Mouse (Mus musculus): Measurements from ENCODE around the gene Olfr56.

DNA sequence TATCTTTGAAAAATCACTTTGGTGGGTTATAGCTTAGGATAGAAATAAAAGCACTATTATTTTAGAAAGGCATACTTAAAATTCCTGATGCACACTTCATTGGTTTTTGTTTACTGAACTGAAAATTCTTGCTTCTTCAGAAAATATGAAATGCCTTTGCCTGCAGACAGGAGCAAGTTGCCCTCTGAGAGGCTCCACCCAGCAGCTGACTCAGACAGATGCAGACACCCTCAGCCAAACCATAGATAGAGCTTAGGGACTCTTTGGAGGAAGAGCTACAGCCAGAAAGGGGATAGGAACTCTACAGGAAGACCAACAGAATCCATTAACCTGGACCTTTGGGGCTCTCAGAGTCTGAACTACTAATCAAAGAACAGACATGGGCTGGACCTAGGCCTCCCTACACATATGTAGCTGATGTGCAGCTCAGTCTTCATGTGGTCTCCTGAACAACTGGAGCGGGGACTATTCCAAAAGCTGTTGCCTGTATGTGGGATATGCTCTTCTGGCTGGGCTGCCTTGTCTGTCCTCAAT, 113.4 kb downstream of the Olfr56 start:
- no peak for TF ChIP-seq GATA1 (IDR thresholded peaks at IDR 0.05; ENCODE audit: borderline replicate concordance, low read length)
- TF ChIP-seq FLI1 (IDR thresholded peaks at IDR 0.05; ENCODE audit: low read length) = no peak
